Mouse (Mus musculus) limb, embryonic 13.5 days (tissue): ENCODE results near the gene Gm49510. TPM values are rescaled to one million over a fixed set of nuclear protein-coding genes. Genes with fewer than 3 reads are reported as not detected.

ENCODE experiments used
- ATAC-seq: fragments of 200-750 bp; cut with Nextera tagmentation; 2 replicates; pipeline ENCODE4 v1.8.0; 2017; ENCODE audit warnings: low read depth, moderate number of reproducible peaks, moderate TSS enrichment; ENCODE audit not compliant: low FRiP score
- H3K27ac ChIP-seq: fragments of 300-500 bp; sonication (generic); 2 replicates; pipeline ENCODE4 v1.5.1; 2015; ENCODE audit warnings: inconsistent platforms, mild to moderate bottlenecking, moderate library complexity
- H3K27me3 ChIP-seq: fragments of 300-500 bp; sonication (generic); 2 replicates; pipeline ENCODE4 v1.6.1; 2015; ENCODE audit warnings: mild to moderate bottlenecking, inconsistent platforms
- H3K36me3 ChIP-seq: fragments of 300-500 bp; sonication (generic); 2 replicates; pipeline ENCODE4 v1.6.1; 2015; ENCODE audit warnings: inconsistent platforms, mild to moderate bottlenecking, moderate library complexity
- H3K4me1 ChIP-seq: fragments of 300-500 bp; sonication (generic); 2 replicates; pipeline ENCODE4 v1.6.1; 2015; ENCODE audit warnings: inconsistent platforms
- H3K4me2 ChIP-seq: fragments of 300-500 bp; sonication (generic); replicated peaks from 2 replicates; pipeline ENCODE4 v1.6.1; 2015; ENCODE audit warnings: inconsistent platforms, mild to moderate bottlenecking, moderate library complexity
- H3K4me3 ChIP-seq: fragments of 300-500 bp; sonication (generic); 2 replicates; pipeline ENCODE4 v1.5.1; 2015; ENCODE audit warnings: moderate library complexity, mild to moderate bottlenecking, inconsistent platforms
- H3K9ac ChIP-seq: fragments of 300-500 bp; sonication (generic); 2 replicates; pipeline ENCODE4 v1.6.1; 2015; ENCODE audit warnings: mild to moderate bottlenecking, inconsistent platforms
- H3K9me3 ChIP-seq: fragments of 300-500 bp; sonication (generic); 2 replicates; pipeline ENCODE4 v1.6.1; 2016; ENCODE audit warnings: inconsistent platforms
- WGBS: fragments of 180-500 bp; shearing (Covaris S2); methylation state at CpG from one replicate; pipeline ENCODE4 v1.1.7; 2015; 5-methylcytosine and 5-hydroxymethylcytosine counted together
- polyA plus RNA-seq: library from polyadenylated mRNA; unstranded; fragments of >200 nt; fragmentation: Nextera tagmentation; extraction: Ambion mirVana; gene quantifications from 2 replicates; pipeline ENCODE4 v1.2.1, GENCODE M21; 2015

The Gm49510 gene
- polyA plus RNA-seq, 1 experiment from 2014 or later = 0.71 TPM

DNA sequence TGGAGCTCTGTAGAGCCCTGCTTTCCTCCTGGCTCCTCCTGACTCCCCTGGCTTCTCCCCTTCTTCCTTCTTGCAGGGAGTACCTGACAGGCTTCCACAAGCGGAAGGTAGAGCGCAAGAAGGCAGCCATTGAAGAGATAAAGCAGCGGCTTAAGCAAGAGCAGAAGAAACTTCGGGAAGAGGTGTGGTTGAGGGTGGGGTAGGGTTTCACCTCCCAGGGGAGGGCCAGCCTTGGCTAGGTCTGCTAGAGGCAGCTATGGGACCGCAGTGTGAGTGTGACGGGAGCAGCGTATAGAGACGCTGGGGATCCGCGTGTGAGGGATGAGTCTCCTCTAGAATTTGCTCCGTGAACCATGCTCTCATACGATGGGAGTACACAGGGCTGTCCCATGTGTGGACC, 36.9 kb downstream of the Gm49510 start:
- Histone ChIP-seq H3K36me3 (peaks cover 50% of the 10 kb centered on the region), H3K4me1 (peaks cover 14% of the 10 kb centered on the region), H3K9me3 (no peaks in the 10 kb centered on the region), H3K4me3 (0 out of 2 replicates have a peak overlapping the region, but pooled peaks have one; percentile 68), H3K27me3 (no peaks in the 10 kb centered on the region), H3K9ac (peak overlapping the region; percentile 76; the same call in 1 of the 2 replicates), H3K27ac (no peak overlapping the region), H3K4me2 (peak overlapping the region; percentile 82)
- ATAC-seq = no peak
- WGBS = 90% methylated on average over 12 of the region's 12 CpGs

DNA sequence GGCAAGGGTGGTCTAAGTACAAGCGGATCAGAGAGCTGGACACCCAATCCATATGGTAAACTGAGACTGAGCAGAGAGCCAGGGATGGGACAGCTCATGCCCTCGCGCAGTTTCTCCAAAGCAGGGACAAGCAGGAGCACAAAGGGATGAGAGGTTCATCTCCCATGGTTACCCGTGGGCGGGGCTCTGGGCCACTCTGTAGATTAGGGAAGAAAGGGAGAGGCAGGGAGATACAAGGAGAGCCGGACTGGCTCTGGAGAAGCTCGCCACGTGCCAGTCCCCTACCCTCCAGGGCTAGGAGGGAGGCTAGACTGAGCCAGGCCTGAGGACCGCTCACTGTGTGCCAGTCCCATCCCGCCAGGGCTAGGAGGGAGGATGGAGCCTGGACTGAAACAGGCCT, 37.8 kb downstream of the Gm49510 start:
- no peak for ATAC-seq
- WGBS = 88% methylated on average over 10 of the region's 10 CpGs

DNA sequence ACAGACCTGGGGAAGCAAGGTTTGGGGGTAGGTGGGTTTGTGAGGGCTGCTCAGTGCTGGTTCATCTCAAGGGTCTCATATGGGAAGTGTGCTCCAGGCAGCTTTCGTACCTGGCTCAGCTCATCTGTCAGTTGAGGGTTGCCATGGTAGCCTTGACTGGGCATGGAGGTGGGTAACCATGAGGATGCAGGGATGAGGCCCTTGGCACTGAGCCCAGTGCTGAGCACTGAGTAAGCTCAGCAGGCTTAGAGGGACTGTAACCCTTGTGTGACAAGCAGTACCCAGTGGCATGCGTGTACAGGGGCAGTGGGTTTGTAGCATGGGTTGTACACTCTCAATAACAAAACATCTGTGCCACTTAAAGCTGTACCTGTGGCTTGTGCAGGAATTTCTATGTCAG, 38.5 kb downstream of the Gm49510 start:
- WGBS = 91% methylated on average over 2 of the region's 2 CpGs
- ATAC-seq = no peak
- H3K36me3 ChIP-seq = peaks cover 57% of the 10 kb centered on the region

More for the DNA sequence above, 37.8 kb downstream of the Gm49510 start:
- Histone ChIP-seq H3K27me3 (no peaks in the 10 kb centered on the region), H3K36me3 (peaks cover 57% of the 10 kb centered on the region), H3K9me3 (no peaks in the 10 kb centered on the region), H3K4me2 (no peak overlapping the region), H3K9ac (no peak overlapping the region), H3K4me1 (peaks cover 14% of the 10 kb centered on the region), H3K4me3 (no peak overlapping the region), H3K27ac (no peak overlapping the region)

DNA sequence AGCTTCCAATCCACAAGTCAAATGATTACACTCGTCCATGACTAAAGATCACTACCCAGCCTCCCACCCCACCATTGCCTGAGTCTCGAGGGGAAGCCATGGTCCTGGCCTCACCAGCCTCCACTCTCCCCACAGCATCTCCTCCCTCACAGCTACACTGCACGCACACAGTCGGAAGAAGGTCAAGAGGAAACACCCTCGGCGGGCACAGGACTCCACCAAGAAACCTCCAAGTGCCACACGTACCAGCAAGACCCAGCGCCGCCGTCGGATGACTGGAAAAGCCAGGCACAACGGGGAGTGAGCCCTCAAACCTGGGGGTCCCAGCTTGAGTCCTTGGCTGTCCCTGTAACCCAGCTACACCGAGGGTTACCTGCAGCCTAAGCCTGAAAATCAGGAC, 40.9 kb downstream of the Gm49510 start:
- no peak for ATAC-seq
- H3K4me3 ChIP-seq = no peak overlapping the region
- no peak overlapping the region for H3K4me2 ChIP-seq
- 93% methylated on average over 13 of the region's 13 CpGs for WGBS
- H3K27me3 ChIP-seq = no peaks in the 10 kb centered on the region
- H3K27ac ChIP-seq = no peak overlapping the region
- H3K9ac ChIP-seq = no peak overlapping the region
- H3K9me3 ChIP-seq = no peaks in the 10 kb centered on the region
- H3K36me3 ChIP-seq = peaks cover 57% of the 10 kb centered on the region
- H3K4me1 ChIP-seq = peaks cover 14% of the 10 kb centered on the region

More for the DNA sequence above, 38.5 kb downstream of the Gm49510 start:
- H3K4me1 ChIP-seq = peaks cover 17% of the 10 kb centered on the region
- no peaks in the 10 kb centered on the region for H3K9me3 ChIP-seq
- H3K27me3 ChIP-seq = no peaks in the 10 kb centered on the region
- H3K9ac ChIP-seq = no peak overlapping the region
- H3K4me3 ChIP-seq = no peak overlapping the region
- H3K4me2 ChIP-seq = no peak overlapping the region
- no peak overlapping the region for H3K27ac ChIP-seq

DNA sequence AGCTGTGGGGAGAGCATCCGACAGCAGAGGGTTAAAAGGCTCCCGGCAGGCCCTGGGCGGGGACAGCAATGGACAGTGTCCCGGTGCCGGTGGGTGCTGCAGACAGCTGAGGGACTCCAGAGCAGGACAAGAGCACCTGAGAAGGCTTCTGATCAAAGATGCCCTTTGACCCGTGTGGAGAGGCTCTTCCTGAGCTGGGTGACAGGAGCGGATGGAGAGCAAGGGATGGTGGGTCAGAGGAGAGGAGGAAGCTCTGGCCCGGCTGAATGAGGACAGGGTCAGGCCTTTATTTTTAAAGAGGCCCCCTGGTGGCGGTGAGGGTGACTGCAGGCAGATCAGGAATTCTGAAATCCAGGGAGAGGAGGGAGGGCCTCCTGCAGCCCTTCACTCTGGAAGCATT, 43.2 kb downstream of the Gm49510 start:
- Histone ChIP-seq H3K36me3 (peaks cover 44% of the 10 kb centered on the region), H3K9me3 (no peaks in the 10 kb centered on the region), H3K4me3 (peak overlapping the region; percentile 38), H3K4me2 (peak overlapping the region; percentile 62), H3K9ac (peak overlapping the region; percentile 62), H3K27ac (peak overlapping the region; percentile 3; the same call in 1 of the 2 replicates), H3K27me3 (no peaks in the 10 kb centered on the region), H3K4me1 (peaks cover 8% of the 10 kb centered on the region)
- WGBS = 4% methylated on average over 9 of the region's 9 CpGs
- ATAC-seq = peak; percentile 59; the same call in 1 of the 2 replicates

DNA sequence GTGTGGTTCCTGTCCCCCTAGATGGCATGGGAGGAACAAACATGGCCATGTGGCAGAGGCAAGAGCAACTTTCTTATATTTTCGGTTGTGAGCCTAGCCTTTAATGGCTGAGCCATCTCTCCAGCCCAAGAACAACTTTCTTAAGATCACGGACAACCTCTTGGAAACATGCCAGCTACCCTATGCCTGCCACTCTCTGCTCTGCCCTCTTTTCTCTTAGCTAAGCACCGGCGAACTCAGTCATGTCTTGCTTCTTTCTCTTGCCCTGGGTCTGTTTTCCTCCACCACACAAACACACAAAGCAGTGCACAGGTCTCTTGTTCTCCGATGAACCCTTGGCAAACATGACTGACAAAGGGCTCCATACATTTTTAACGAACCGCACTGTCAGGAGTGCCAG, 46.8 kb downstream of the Gm49510 start:
- Histone ChIP-seq H3K4me2 (no peak overlapping the region), H3K27me3 (no peaks in the 10 kb centered on the region), H3K4me3 (no peak overlapping the region), H3K9me3 (no peaks in the 10 kb centered on the region), H3K27ac (no peak overlapping the region), H3K4me1 (peaks cover 23% of the 10 kb centered on the region), H3K9ac (no peak overlapping the region), H3K36me3 (peaks cover 9% of the 10 kb centered on the region)
- WGBS = 82% methylated on average over 7 of the region's 7 CpGs
- no peak for ATAC-seq

DNA sequence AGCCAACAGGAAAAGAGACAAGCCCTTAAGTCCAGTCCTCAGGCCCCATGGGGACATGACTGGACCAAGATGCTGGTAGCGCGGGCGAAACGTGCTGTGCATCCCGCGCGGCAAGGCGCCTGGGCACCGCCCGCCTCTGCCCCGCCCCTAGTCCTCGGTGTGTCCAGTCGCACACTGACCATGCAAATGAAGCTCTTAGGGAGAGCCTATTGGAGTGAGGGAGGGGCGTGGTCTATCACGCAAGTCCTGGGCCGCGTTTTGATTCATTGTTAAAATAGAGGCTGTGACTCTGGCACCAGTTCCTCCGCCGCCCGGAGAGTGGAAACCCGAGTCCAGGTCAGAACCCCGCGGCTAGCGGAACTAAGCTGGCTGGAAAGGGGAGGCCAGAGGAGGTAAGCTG, 48.2 kb downstream of the Gm49510 start, which contains the start of gene Triobp:
Gene Triobp, plus strand, starts transcription at position 68 of the 400 bp plus-strand sequence.
- WGBS = 0% methylated on average over 24 of the region's 24 CpGs
- peak within 1 kb of the TSS; percentile 34; the same call in 1 of the 2 replicates for H3K27ac ChIP-seq
- peaks cover 20% of the 10 kb centered on the region for H3K4me1 ChIP-seq
- H3K4me2 ChIP-seq = peak within 1 kb of the TSS; percentile 79
- peaks cover 11% of the 10 kb centered on the region for H3K36me3 ChIP-seq
- H3K9ac ChIP-seq = peak within 1 kb of the TSS; percentile 69
- H3K9me3 ChIP-seq = no peaks in the 10 kb centered on the region
- peak within 1 kb of the TSS; percentile 55 for H3K4me3 ChIP-seq
- no peaks in the 10 kb centered on the region for H3K27me3 ChIP-seq
- ATAC-seq = peak; percentile 97

DNA sequence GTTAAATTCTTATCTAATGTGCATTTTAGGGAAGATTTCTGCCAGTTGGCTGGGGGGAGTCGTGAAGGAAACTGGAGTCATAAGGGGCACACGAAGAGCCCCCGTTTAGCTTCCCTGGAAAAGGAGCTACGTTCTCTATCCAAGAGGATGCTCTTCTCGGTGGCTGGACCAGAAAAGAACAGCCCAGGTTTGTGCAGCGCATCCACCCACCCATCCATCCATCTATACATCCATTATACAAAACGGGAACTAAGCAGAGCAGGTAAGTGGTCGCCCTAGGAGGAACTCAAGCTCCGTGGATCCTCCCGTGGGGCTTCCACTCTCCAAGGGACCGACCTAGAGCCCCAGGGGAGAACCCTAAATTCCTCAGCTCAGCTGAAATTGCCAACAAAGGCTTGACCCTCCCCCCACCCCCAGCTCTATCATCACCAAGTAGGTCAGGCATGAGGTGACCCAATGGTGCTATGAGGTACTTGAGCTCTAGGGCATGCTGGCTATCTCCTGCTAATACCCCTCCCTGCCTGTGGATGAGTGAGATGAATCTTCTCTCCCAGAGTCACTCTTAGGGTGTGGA, 48.8 kb downstream of the Gm49510 start:
- Histone ChIP-seq H3K27me3 (no peaks in the 10 kb centered on the region), H3K4me1 (peaks cover 20% of the 10 kb centered on the region), H3K4me2 (peak overlapping the region; percentile 79), H3K4me3 (peak overlapping the region; percentile 55), H3K9ac (peak overlapping the region; percentile 69), H3K9me3 (no peaks in the 10 kb centered on the region), H3K27ac (peak overlapping the region; percentile 34; the same call in 1 of the 2 replicates), H3K36me3 (peaks cover 15% of the 10 kb centered on the region)
- WGBS = 4% methylated on average over 11 of the region's 11 CpGs
- no peak for ATAC-seq

DNA sequence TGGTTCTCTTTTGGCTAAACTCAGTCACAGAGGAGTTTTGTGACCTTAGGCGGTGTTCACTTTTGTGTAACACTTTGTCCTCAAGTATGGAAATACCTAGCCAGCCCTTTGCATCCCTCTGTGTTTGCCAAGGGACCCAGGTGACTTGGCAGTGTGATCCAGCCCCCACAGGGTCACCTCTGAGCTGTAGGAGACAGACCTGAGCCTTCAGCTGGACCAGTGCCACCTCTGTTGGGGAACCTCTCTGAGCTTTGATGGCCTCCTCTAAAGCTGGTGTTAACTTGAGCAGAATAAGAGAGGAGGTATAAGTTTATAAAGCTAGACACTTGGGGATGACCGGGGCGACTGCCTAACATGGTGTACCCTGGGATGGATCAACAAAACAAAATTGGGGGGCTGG, 49.4 kb downstream of the Gm49510 start:
- peak overlapping the region; percentile 55; the same call in 1 of the 2 replicates for H3K4me3 ChIP-seq
- H3K9ac ChIP-seq = peak overlapping the region; percentile 69; the same call in 1 of the 2 replicates
- no peaks in the 10 kb centered on the region for H3K27me3 ChIP-seq
- H3K27ac ChIP-seq = no peak overlapping the region
- no peaks in the 10 kb centered on the region for H3K9me3 ChIP-seq
- peaks cover 21% of the 10 kb centered on the region for H3K36me3 ChIP-seq
- peaks cover 20% of the 10 kb centered on the region for H3K4me1 ChIP-seq
- H3K4me2 ChIP-seq = peak overlapping the region; percentile 79
- 97% methylated on average over 3 of the region's 3 CpGs for WGBS
- no peak for ATAC-seq

DNA sequence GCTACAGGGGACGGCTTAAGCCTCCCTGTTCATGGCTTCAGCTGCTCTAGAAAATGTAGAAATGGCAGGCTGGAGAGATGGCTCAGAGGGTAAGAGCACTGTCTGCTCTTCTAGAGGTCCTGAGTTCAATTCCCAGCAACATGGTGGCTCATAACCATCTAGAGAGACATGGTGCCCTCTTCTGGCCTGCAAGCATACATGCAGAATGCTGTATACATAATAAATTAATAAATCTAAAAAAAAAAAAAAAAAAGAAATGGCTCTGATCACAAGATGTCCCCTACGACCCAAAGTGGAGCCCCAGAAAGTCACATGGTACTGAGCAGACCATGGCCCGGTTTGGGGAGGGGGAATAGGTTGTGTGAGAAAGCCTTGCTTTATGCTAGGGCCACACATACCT, 56.2 kb downstream of the Gm49510 start:
- no peak overlapping the region for H3K27ac ChIP-seq
- H3K9ac ChIP-seq = no peak overlapping the region
- H3K4me1 ChIP-seq = peaks cover 16% of the 10 kb centered on the region
- no peaks in the 10 kb centered on the region for H3K9me3 ChIP-seq
- no peak for ATAC-seq
- H3K4me2 ChIP-seq = no peak overlapping the region
- H3K4me3 ChIP-seq = no peak overlapping the region
- H3K27me3 ChIP-seq = no peaks in the 10 kb centered on the region
- peaks cover 63% of the 10 kb centered on the region for H3K36me3 ChIP-seq
- whole genome bisulfite sequencing = 72% methylated on average over 3 of the region's 3 CpGs

DNA sequence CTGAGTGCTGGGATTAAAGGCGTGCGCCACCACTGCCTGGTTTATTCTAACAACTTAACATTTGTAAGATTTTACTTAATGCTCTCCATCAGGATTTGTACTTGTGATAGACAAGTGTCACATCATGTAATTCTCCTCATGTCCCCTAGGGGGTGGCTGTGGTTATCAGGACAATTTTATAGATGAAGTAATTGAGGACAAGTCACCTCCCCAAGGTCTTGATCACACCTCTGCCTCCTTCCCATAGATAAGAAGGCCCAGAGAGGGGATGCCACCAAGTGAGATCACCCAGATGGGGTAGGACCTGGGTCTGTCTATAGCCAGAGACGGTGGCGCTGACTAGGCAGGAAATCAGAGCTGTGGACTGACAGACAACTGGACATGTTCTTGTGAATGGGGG, 56.9 kb downstream of the Gm49510 start:
- WGBS = 79% methylated on average over 4 of the region's 4 CpGs
- no peaks in the 10 kb centered on the region for H3K27me3 ChIP-seq
- H3K4me3 ChIP-seq = no peak overlapping the region
- no peak overlapping the region for H3K4me2 ChIP-seq
- peaks cover 68% of the 10 kb centered on the region for H3K36me3 ChIP-seq
- no peak overlapping the region for H3K27ac ChIP-seq
- H3K9me3 ChIP-seq = no peaks in the 10 kb centered on the region
- H3K9ac ChIP-seq = no peak overlapping the region
- no peak for ATAC-seq
- peaks cover 16% of the 10 kb centered on the region for H3K4me1 ChIP-seq

DNA sequence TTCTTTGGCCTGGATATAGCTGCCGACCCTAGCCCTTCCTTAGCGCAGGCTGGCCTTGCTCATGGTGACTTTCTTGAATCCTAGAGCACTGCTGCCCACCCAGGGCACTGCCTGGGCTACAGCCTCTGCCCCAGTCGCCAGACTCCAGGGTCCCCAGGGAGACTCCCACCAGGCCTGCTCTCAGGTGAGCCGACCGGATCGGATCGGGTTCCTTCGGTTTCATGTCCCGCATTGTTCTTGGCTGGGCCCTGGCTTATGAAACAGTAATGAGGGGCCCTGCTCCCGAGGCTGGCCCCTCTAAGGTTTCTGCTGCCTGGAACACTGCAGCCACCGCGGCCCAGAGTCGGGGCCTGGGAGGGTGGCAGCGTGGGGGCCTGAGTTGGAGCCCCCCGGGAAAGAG, 57.6 kb downstream of the Gm49510 start:
- H3K4me2 ChIP-seq = peak overlapping the region; percentile 32; the same call in 1 of the 2 replicates
- 44% methylated on average over 15 of the region's 15 CpGs for WGBS
- ATAC-seq = 0 out of 2 replicates have a peak, but pooled peaks have one; percentile 12

More for the DNA sequence above, 57.6 kb downstream of the Gm49510 start:
- peaks cover 16% of the 10 kb centered on the region for H3K4me1 ChIP-seq
- H3K9me3 ChIP-seq = no peaks in the 10 kb centered on the region
- no peak overlapping the region for H3K4me3 ChIP-seq
- H3K27ac ChIP-seq = peak overlapping the region; percentile 58; the same call in 1 of the 2 replicates
- H3K27me3 ChIP-seq = no peaks in the 10 kb centered on the region
- H3K36me3 ChIP-seq = peaks cover 70% of the 10 kb centered on the region
- peak overlapping the region; percentile 48 for H3K9ac ChIP-seq
